Mouse (Mus musculus) kidney, embryonic 16.5 days (tissue): ENCODE measurements around the gene Snd1. TPM values are rescaled to one million over a fixed set of nuclear protein-coding genes. Genes with fewer than 3 reads are reported as not detected.

Experiments
- ATAC-seq: fragments of 200-750 bp; cut with Nextera tagmentation; 2 replicates; pipeline ENCODE4 v1.8.0; 2017; ENCODE audit warnings: moderate TSS enrichment; ENCODE audit not compliant: low FRiP score, low TSS enrichment
- H3K27ac ChIP-seq: fragments of 300-500 bp; sonication (generic); 2 replicates; pipeline ENCODE4 v1.5.1; 2014; ENCODE audit warnings: low read length
- H3K27me3 ChIP-seq: fragments of 300-500 bp; sonication (generic); 2 replicates; pipeline ENCODE4 v1.6.1; 2014; ENCODE audit warnings: low read length, control low read depth, mixed read lengths; ENCODE audit not compliant: insufficient read depth
- H3K36me3 ChIP-seq: fragments of 300-500 bp; sonication (generic); 2 replicates; pipeline ENCODE4 v1.6.1; 2014; ENCODE audit warnings: low read length, control low read depth, mixed read lengths; ENCODE audit not compliant: insufficient read depth
- H3K4me1 ChIP-seq: fragments of 300-500 bp; sonication (generic); 2 replicates; pipeline ENCODE4 v1.6.1; 2014; ENCODE audit warnings: low read length, control low read depth, mixed read lengths; ENCODE audit not compliant: insufficient read depth
- H3K4me2 ChIP-seq: fragments of 300-500 bp; sonication (generic); replicated peaks from 2 replicates; pipeline ENCODE4 v1.6.1; 2014; ENCODE audit warnings: low read depth, low read length
- H3K4me3 ChIP-seq: fragments of 300-500 bp; sonication (generic); 2 replicates; pipeline ENCODE4 v1.5.1; 2014; ENCODE audit warnings: mild to moderate bottlenecking, low read length
- H3K9ac ChIP-seq: fragments of 300-500 bp; sonication (generic); replicated peaks from 2 replicates; pipeline ENCODE4 v1.6.1; 2014; ENCODE audit warnings: low read length
- H3K9me3 ChIP-seq: fragments of 300-500 bp; sonication (generic); 2 replicates; pipeline ENCODE4 v1.6.1; 2016; ENCODE audit warnings: low read length, control low read depth
- WGBS: fragments of 180-500 bp; shearing (Covaris S2); extraction: QIAGEN DNeasy Blood & Tissue Kit; methylation state at CpG from one replicate; pipeline ENCODE4 v1.1.7; 2014; 5-methylcytosine and 5-hydroxymethylcytosine counted together
- polyA plus RNA-seq: library from polyadenylated mRNA; unstranded; fragments of >200 nt; fragmentation: Nextera tagmentation; extraction: Ambion mirVana; gene quantifications from 2 replicates; pipeline ENCODE4 v1.2.1, GENCODE M21; 2015

Snd1 gene
- polyA plus RNA-seq, 1 experiment from 2014 or later: 136 TPM

- no peaks in the 10 kb centered on the region for H3K27me3 ChIP-seq
- no peak for ATAC-seq
- peaks cover 6% of the 10 kb centered on the region; the same call in 1 of the 2 replicates for H3K36me3 ChIP-seq
- H3K4me2 ChIP-seq: peak overlapping the region; percentile 24
- peaks cover 47% of the 10 kb centered on the region for H3K4me1 ChIP-seq
- 70% methylated on average over 4 of the region's 4 CpGs for WGBS
- peak overlapping the region; percentile 10; the same call in 1 of the 2 replicates for H3K9ac ChIP-seq
- H3K4me3 ChIP-seq: no peak overlapping the region; the same call in 1 of the 2 replicates
- H3K9me3 ChIP-seq: no peaks in the 10 kb centered on the region
- H3K27ac ChIP-seq: no peak overlapping the region
Measured at GRCm38 (mm10) chr6:28482711-28483315, 7.9 kb downstream of the Snd1 start.

GRCm38 (mm10) chr6:28486008-28486407, 11.1 kb downstream of the Snd1 start:
- ATAC-seq: no peak
- Histone ChIP-seq H3K27me3 (no peaks in the 10 kb centered on the region), H3K9ac (no peak overlapping the region), H3K4me1 (peaks cover 51% of the 10 kb centered on the region), H3K9me3 (no peaks in the 10 kb centered on the region), H3K36me3 (peaks cover 10% of the 10 kb centered on the region; the same call in 1 of the 2 replicates), H3K4me2 (no peak overlapping the region), H3K27ac (no peak overlapping the region), H3K4me3 (no peak overlapping the region)
- WGBS: 83% methylated on average over 2 of the region's 2 CpGs

DNA sequence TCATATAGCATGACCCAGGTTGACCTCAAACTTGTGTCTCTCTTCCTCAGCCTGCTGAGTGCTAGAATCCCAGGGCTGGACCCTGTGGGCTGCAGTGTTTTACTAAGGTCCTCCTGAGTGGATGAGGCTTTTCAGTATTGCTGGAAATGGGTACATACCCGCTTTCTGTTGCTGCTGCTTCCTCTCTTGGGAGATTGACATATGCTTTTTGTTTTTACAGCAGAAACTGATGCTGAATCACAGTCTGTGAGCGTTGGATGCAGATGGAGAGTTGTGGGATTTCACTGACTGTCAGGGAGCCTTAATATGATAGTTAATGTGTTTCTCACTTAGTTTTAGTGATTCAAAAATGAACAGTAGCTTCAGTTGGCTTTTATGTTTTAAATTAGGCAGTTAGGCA, 11.5 kb downstream of the Snd1 start:
- Histone ChIP-seq H3K9me3 (no peaks in the 10 kb centered on the region), H3K9ac (no peak overlapping the region), H3K27me3 (no peaks in the 10 kb centered on the region), H3K36me3 (peaks cover 10% of the 10 kb centered on the region; the same call in 1 of the 2 replicates), H3K4me3 (no peak overlapping the region), H3K27ac (0 out of 2 replicates have a peak overlapping the region, but pooled peaks have one; percentile 20), H3K4me1 (peaks cover 46% of the 10 kb centered on the region), H3K4me2 (no peak overlapping the region)
- ATAC-seq: no peak
- 83% methylated on average over 2 of the region's 2 CpGs for WGBS

- Histone ChIP-seq H3K27me3 (no peaks in the 10 kb centered on the region), H3K4me3 (no peak overlapping the region), H3K27ac (no peak overlapping the region), H3K9me3 (no peaks in the 10 kb centered on the region), H3K4me2 (no peak overlapping the region), H3K9ac (no peak overlapping the region), H3K4me1 (peaks cover 42% of the 10 kb centered on the region), H3K36me3 (peaks cover 7% of the 10 kb centered on the region; the same call in 1 of the 2 replicates)
- no peak for ATAC-seq
- WGBS: 84% methylated on average over 7 of the region's 7 CpGs
Measured at GRCm38 (mm10) chr6:28486905-28487304, 12.0 kb downstream of the Snd1 start.

- Histone ChIP-seq H3K4me3 (no peak overlapping the region), H3K36me3 (peaks cover 16% of the 10 kb centered on the region), H3K4me2 (no peak overlapping the region), H3K9me3 (no peaks in the 10 kb centered on the region), H3K27ac (0 out of 2 replicates have a peak overlapping the region, but pooled peaks have one; percentile 15), H3K9ac (no peak overlapping the region), H3K4me1 (peaks cover 27% of the 10 kb centered on the region), H3K27me3 (no peaks in the 10 kb centered on the region)
- 73% methylated on average over 1 of the region's 1 CpGs for WGBS
- peak; percentile 69 for ATAC-seq
Measured at GRCm38 (mm10) chr6:28488204-28488851, 13.4 kb downstream of the Snd1 start.

DNA sequence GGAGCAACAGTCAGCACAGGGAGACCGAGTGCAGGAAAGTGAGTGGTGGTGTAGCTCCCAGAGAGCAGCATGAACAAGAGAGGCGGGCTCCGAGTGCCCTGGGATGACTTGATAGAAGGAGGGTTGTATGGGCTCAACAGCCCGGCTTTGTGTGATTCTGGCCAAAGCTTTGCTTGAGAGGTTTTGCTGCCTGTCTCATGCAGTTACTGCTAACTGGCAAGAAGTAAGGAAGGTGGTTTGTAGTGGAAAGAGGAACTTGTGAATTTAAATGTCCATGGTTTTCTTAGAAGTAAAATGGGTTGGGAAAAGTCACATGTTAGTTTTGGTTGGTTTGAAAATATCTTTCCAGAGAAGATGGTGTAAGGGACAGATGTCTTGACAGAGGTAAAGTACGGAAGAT, 15.7 kb downstream of the Snd1 start:
- Histone ChIP-seq H3K4me2 (no peak overlapping the region), H3K4me3 (no peak overlapping the region), H3K9ac (no peak overlapping the region), H3K36me3 (peaks cover 16% of the 10 kb centered on the region), H3K27me3 (no peaks in the 10 kb centered on the region), H3K4me1 (peaks cover 16% of the 10 kb centered on the region), H3K9me3 (no peaks in the 10 kb centered on the region), H3K27ac (no peak overlapping the region)
- no peak for ATAC-seq
- 78% methylated on average over 5 of the region's 5 CpGs for WGBS

- no peak overlapping the region for H3K9ac ChIP-seq
- H3K4me1 ChIP-seq: peaks cover 11% of the 10 kb centered on the region
Measured at GRCm38 (mm10) chr6:28491198-28491597, 16.3 kb downstream of the Snd1 start.

DNA sequence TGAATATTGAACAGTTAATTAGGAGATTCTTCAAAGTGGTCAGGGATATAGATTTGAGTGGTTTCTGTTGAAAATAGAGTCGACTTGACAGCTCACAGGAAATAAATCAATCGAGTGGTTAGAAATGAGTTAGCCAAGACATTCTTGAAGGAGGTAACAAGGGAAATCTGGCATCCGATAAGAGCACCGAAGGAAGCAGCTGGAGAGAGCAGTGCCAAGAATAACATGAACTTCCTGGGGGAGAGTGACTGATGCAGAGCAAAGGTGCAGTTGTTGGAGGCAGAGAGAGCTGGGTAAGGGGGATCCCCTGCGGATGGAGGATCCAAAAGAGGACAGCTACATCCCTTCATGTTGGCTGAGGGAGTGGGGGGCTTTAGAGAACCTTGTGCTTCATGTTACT, 22.9 kb downstream of the Snd1 start:
- H3K27ac ChIP-seq: no peak overlapping the region
- peak; percentile 61; the same call in 1 of the 2 replicates for ATAC-seq
- H3K9ac ChIP-seq: no peak overlapping the region
- H3K9me3 ChIP-seq: no peaks in the 10 kb centered on the region
- peaks cover 3% of the 10 kb centered on the region for H3K36me3 ChIP-seq
- no peaks in the 10 kb centered on the region for H3K27me3 ChIP-seq
- no peak overlapping the region for H3K4me3 ChIP-seq
- no peak overlapping the region for H3K4me2 ChIP-seq
- WGBS: 36% methylated on average over 5 of the region's 5 CpGs
- peaks cover 15% of the 10 kb centered on the region for H3K4me1 ChIP-seq

More at GRCm38 (mm10) chr6:28491198-28491597, 16.3 kb downstream of the Snd1 start:
- Histone ChIP-seq H3K27ac (no peak overlapping the region), H3K9me3 (no peaks in the 10 kb centered on the region), H3K36me3 (peaks cover 16% of the 10 kb centered on the region), H3K4me2 (no peak overlapping the region), H3K27me3 (no peaks in the 10 kb centered on the region), H3K4me3 (no peak overlapping the region)
- no peak for ATAC-seq

DNA sequence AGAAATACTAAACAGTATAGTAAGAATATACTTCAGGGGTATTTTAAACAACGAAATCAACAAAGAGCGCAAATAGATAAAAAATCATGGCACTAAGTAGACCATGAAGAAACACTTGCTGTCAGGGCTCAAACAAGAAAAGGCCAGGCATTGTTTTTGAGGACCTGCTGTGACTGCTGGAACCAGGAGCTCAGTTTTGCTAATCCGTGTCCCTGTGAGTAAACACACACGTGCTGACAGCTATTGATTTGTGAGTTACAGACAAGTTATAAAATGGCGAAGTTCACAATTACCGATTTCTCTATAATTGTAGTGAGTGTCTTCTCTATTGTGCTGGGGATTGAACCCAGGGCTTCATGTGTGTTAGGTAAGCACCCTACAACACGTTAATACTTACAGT, 27.6 kb downstream of the Snd1 start:
- Histone ChIP-seq H3K4me3 (no peak overlapping the region), H3K27me3 (no peaks in the 10 kb centered on the region), H3K36me3 (no peaks in the 10 kb centered on the region), H3K4me2 (no peak overlapping the region), H3K9me3 (no peaks in the 10 kb centered on the region), H3K4me1 (peaks cover 19% of the 10 kb centered on the region), H3K9ac (no peak overlapping the region), H3K27ac (no peak overlapping the region)
- 88% methylated on average over 7 of the region's 7 CpGs for WGBS
- ATAC-seq: no peak

- no peaks in the 10 kb centered on the region for H3K27me3 ChIP-seq
- WGBS: 97% methylated on average over 4 of the region's 4 CpGs
- H3K4me3 ChIP-seq: no peak overlapping the region
- H3K9me3 ChIP-seq: no peaks in the 10 kb centered on the region
- no peak overlapping the region for H3K9ac ChIP-seq
- peaks cover 18% of the 10 kb centered on the region for H3K4me1 ChIP-seq
- H3K4me2 ChIP-seq: no peak overlapping the region
- no peak for ATAC-seq
- H3K36me3 ChIP-seq: no peaks in the 10 kb centered on the region
- H3K27ac ChIP-seq: no peak overlapping the region
Measured at GRCm38 (mm10) chr6:28503148-28503547, 28.2 kb downstream of the Snd1 start.
